In genomic region chr4:72199571-72200558, GRCm38 (mm10) we compare ENCODE assay signal across 7 mouse cellular contexts. TPM values are rescaled to one million over a fixed set of nuclear protein-coding genes. Genes with fewer than 3 reads are reported as not detected.
A peak's percentile ranks its signal among the peaks of the same experiment; 100 is the strongest.
DNase-seq lines count a peak whose midpoint lies in the region; ATAC-seq and TF ChIP-seq lines count a peak whose summit lies in the region.

No protein-coding gene starts in this region.

- H3K9me3 ChIP-seq in limb, embryonic 13.5 days, result no peaks in the 10 kb centered on the region
- no peaks in the 10 kb centered on the region for H3K9me3 ChIP-seq in midbrain, postnatal 0 days (ENCODE audit: low read length)
- no peaks in the 10 kb centered on the region for H3K9me3 ChIP-seq in stomach, embryonic 15.5 days

- TF ChIP-seq CTCF in midbrain, postnatal 0 days (IDR thresholded peaks at IDR 0.05), result no peak

- no peaks in the 10 kb centered on the region for H3K27me3 ChIP-seq in limb, embryonic 13.5 days
- no peaks in the 10 kb centered on the region for H3K27me3 ChIP-seq in midbrain, postnatal 0 days (ENCODE audit: insufficient read depth, low read length)
- no peaks in the 10 kb centered on the region for H3K27me3 ChIP-seq in stomach, embryonic 15.5 days (replicated peaks)

- peak overlapping the region; percentile 89 for H3K4me3 ChIP-seq in limb, embryonic 13.5 days
- peak overlapping the region; percentile 83 for H3K4me3 ChIP-seq in midbrain, postnatal 0 days (ENCODE audit: low read depth, low read length)
- peak overlapping the region; percentile 84 for H3K4me3 ChIP-seq in stomach, embryonic 15.5 days (replicated peaks)

- no peak for ATAC-seq in limb, embryonic 13.5 days (ENCODE audit: low FRiP score, low read depth)
- peak; percentile 3; the same call in 1 of the 2 replicates for ATAC-seq in midbrain, postnatal 0 days (ENCODE audit: low FRiP score)
- no peak for ATAC-seq in stomach, embryonic 15.5 days (ENCODE audit: insufficient read depth, low FRiP score, low read depth)

- H3K27ac ChIP-seq in limb, embryonic 13.5 days, result peak overlapping the region; percentile 97
- peak overlapping the region; percentile 82 for H3K27ac ChIP-seq in midbrain, postnatal 0 days (ENCODE audit: low read depth, low read length)
- H3K27ac ChIP-seq in stomach, embryonic 15.5 days, result peak overlapping the region; percentile 97

- DNase-seq in ZHBTc4 (ENCODE audit: low read depth, low spot score), result peak; percentile 72
- DNase-seq in cerebellum, postnatal 36 days, result peak; percentile 53 to 58
- DNase-seq in gastrocnemius, postnatal 14 days, result peak; percentile 56
- peak; percentile 47 for DNase-seq in kidney, adult 11 months
- peak; percentile 34 for DNase-seq in midbrain, postnatal 0 days (ENCODE audit: low spot score)

- under 1% methylated on average over 103 of the region's 103 CpGs for whole genome bisulfite sequencing in limb, embryonic 13.5 days
- WGBS in midbrain, postnatal 0 days, result under 1% methylated on average over 71 of the region's 103 CpGs
- under 1% methylated on average over 99 of the region's 103 CpGs for WGBS in stomach, embryonic 15.5 days

- 0 out of 2 replicates have a peak, but pooled peaks cover 9% of the 10 kb centered on the region for H3K36me3 ChIP-seq in limb, embryonic 13.5 days
- no peaks in the 10 kb centered on the region for H3K36me3 ChIP-seq in midbrain, postnatal 0 days (ENCODE audit: insufficient read depth, low read length)
- no peaks in the 10 kb centered on the region for H3K36me3 ChIP-seq in stomach, embryonic 15.5 days

- H3K4me2 ChIP-seq in limb, embryonic 13.5 days (replicated peaks), result peak overlapping the region; percentile 67
- H3K4me2 ChIP-seq in midbrain, postnatal 0 days (ENCODE audit: low read depth, low read length, poor library complexity, severe bottlenecking), result peak overlapping the region; percentile 73
- H3K4me2 ChIP-seq in stomach, embryonic 15.5 days, result peak overlapping the region; percentile 88

- intact Hi-C loops in gastrocnemius, postnatal 14 days (cut with DNase I; ENCODE audit: low total_unique reads), result loop anchor here (10.0 kb wide), 1 partner anchor 65 kb away; no protein-coding TSS in a partner anchor

- H3K4me1 ChIP-seq in limb, embryonic 13.5 days, result peaks cover 50% of the 10 kb centered on the region
- H3K4me1 ChIP-seq in midbrain, postnatal 0 days (ENCODE audit: insufficient read depth, low read length), result peaks cover 10% of the 10 kb centered on the region; the same call in 1 of the 2 replicates
- peaks cover 17% of the 10 kb centered on the region; the same call in 1 of the 2 replicates for H3K4me1 ChIP-seq in stomach, embryonic 15.5 days

- peak overlapping the region; percentile 96 for H3K9ac ChIP-seq in limb, embryonic 13.5 days
- H3K9ac ChIP-seq in midbrain, postnatal 0 days (replicated peaks; ENCODE audit: low read length, poor library complexity, severe bottlenecking), result peak overlapping the region; percentile 78
- H3K9ac ChIP-seq in stomach, embryonic 15.5 days, result peak overlapping the region; percentile 86

RNA-seq across cellular contexts. Expression of gene Tle1, which starts 0.9 kb away (rescaled TPM):
- 10 to 100 TPM; 17.7 to 25.1 TPM for total RNA-seq in gastrocnemius, postnatal 14 days (2021)
- polyA plus RNA-seq in limb, embryonic 13.5 days (2015; fragmentation: Nextera tagmentation; extraction: Ambion mirVana), result 27.8 and 30.7 TPM in 2 replicates
- total RNA-seq in midbrain, postnatal 0 days (2014; rRNA removed), result 77.9 and 91.6 TPM in 2 replicates
- 20.5 and 23.0 TPM in 2 replicates for polyA plus RNA-seq in midbrain, postnatal 0 days (2015; fragmentation: Nextera tagmentation; extraction: Ambion mirVana)
- polyA plus RNA-seq in stomach, embryonic 15.5 days (2015; fragmentation: Nextera tagmentation; extraction: Ambion mirVana), result 17.8 and 22.3 TPM in 2 replicates
